Mouse (Mus musculus) spleen, adult 10 weeks (tissue): ENCODE measurements around the gene Gjb4. TPM values are rescaled to one million over a fixed set of nuclear protein-coding genes. Genes with fewer than 3 reads are reported as not detected.

Experiments
- polyA plus RNA-seq: library from polyadenylated mRNA; stranded (reverse); fragments of 350-450 nt; fragmentation: Illumina TruSeq; extraction: RNeasy Lipid Tissue Mini Kit (QIAGEN cat#74804); gene quantifications from one replicate; pipeline ENCODE4 v1.2.3, GENCODE M21; 2015; ENCODE audit warnings: low replicate concordance; ENCODE audit not compliant: insufficient read depth

Gjb4 gene
- not detected for polyA plus RNA-seq

GRCm38 (mm10) chr4:127353951-127354438 is at the start of gene Gjb4:
Gene Gjb4, minus strand, starts transcription at chr4:127354081.

DNA sequence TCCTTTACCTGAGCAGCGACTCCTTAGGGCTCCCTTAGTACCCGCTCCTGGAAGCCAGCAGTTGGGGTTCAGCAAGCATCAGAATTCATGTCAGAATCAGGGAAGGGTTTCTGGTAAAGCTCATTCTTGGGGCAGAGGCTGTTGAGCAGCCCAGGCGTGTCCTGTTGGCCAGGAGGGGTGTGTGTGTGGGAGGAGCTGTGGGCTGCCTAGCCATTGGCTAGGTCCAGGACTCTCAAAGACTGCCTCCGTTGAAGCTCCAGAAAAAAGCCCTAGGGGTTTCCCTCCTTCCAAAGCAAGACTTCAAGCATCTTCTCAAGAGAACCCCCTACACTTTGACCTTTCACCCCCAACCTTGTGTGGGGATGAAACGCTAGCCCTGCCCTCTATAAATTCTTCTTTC is 4.1 kb upstream of the Gjb4 start, which contains the start of gene Gjb5:
TSS of gene Gjb5 (minus strand) at position 164 of the 400 bp plus-strand sequence.

DNA sequence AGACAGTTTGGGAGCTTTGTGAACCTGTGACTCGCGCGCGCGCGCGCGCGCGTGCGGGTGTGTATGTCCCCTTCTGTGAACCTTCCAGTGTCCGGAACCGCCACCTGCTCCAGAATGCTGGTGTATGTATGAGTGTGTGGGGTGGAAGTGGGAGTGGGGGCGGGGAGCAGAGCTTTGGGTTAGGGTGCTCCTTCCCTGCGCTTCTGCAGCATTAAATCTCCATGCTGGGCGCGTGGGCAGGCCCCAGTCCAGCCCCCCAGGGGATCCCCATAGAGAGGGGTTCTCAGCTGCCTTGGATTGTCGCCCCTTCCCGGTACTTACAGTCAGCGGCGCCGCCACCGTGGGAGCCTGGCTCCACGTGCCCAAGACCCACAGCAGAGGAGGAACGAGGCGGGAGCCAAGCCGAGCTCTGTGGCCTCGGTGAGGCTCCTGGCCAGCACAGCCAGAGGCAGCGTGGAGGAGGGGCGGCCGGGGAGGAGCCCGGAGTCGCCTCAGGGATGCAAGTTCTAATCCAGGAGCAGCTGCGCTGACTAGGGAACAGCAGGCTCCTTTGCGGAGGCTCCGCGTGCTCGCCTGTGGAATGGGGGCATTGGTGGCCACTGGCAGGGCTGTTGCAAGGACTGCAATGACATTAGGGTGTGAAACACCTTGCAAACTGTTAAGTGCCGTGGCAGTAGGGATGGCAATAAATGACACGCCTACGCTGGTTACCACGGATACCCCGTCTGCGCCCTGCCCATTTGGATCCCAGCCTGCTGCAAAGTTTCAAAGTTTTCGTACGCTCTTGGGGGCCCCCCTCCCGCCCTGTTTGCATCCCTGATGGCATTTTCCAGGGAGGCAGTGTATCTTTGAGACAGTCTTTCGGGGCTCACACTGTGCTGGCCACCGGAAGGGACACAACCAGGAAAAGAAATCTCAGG is 23.4 kb downstream of the Gjb4 start, which contains the start of gene Gjb3:
TSS of gene Gjb3 (minus strand) at position 664 of the 920 bp plus-strand sequence.

DNA sequence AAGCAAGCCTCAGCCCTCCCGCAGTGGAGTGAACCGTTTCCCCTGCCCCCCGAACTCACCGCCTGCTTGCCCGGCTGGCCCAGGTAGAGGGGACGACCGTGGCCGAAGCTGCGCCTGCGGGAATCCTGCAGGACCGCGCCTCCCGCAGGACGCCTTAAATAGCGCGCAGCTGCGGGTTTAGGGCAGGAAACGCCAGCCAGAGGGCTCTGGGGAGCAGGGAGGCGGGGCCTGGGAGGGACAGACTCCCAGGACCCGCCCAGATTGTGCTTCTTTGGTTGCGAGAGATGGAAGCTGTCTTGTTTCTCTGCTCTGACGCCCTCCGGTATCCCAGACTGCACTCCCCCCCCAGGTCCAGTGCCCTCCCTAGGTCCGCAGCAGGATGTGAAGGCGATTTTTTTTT is 40.0 kb downstream of the Gjb4 start, which contains the start of gene Gja4:
TSS of gene Gja4 (minus strand) at position 179 of the 400 bp plus-strand sequence.

Other genes with a start within 250 kb of the Gjb4 start
- 18.9 TPM for gene Tmem35b, start 230.4 kb downstream of the Gjb4 start, polyA plus RNA-seq
- not detected for gene Dlgap3, start 184.9 kb downstream of the Gjb4 start, polyA plus RNA-seq
- 18.3 TPM for gene Smim12, start 110.3 kb downstream of the Gjb4 start, polyA plus RNA-seq
- gene Gja4, start 40.0 kb downstream of the Gjb4 start, polyA plus RNA-seq = 3.5 TPM
- gene Gjb3, start 23.2 kb downstream of the Gjb4 start, polyA plus RNA-seq = not detected
- gene Gjb5, start 4.1 kb upstream of the Gjb4 start, polyA plus RNA-seq = not detected